Mouse (Mus musculus) heart, postnatal 14 days (tissue): ENCODE results near the gene Ndufs6. TPM values are rescaled to one million over a fixed set of nuclear protein-coding genes. Genes with fewer than 3 reads are reported as not detected.

Experiments
- DNase-seq, 2 experiments: peaks; one replicate each; pipeline ENCODE4 v3.0.0; 2021 to 2022
- intact Hi-C: fragments of 180-260 bp; cut with DNase I; formaldehyde crosslinking; loops from one replicate; pipeline ENCODE4 v1.15.1; 2025
- total RNA-seq, 2 experiments: library from RNA; stranded (reverse); gene quantifications; 2 replicates each; pipeline ENCODE4 v1.2.3; 2021

Ndufs6 gene
- total RNA-seq, 2 experiments from 2014 or later = 1,008 to 1,014 TPM

DNA sequence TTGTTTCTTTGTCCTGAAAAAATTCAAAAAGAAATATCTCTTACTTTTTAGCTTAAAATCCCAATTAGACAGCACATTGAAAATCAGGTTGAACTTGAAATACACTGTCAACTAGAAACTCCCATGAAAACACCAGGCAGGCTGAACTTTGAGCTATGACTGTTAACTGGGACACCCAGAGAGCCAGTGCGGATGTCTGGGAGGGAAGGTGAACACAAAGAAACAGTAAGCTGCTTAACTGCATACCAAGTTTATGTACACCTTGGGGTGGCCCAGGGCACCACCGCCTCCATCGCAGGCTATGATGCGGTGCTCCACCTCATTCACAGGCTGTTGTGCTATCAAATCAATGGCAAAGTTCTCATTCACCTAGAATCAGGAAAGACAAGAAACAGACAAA is 8.3 kb downstream of the Ndufs6 start:
- DNase-seq = no peak
- intact Hi-C loops = no loop called here

DNA sequence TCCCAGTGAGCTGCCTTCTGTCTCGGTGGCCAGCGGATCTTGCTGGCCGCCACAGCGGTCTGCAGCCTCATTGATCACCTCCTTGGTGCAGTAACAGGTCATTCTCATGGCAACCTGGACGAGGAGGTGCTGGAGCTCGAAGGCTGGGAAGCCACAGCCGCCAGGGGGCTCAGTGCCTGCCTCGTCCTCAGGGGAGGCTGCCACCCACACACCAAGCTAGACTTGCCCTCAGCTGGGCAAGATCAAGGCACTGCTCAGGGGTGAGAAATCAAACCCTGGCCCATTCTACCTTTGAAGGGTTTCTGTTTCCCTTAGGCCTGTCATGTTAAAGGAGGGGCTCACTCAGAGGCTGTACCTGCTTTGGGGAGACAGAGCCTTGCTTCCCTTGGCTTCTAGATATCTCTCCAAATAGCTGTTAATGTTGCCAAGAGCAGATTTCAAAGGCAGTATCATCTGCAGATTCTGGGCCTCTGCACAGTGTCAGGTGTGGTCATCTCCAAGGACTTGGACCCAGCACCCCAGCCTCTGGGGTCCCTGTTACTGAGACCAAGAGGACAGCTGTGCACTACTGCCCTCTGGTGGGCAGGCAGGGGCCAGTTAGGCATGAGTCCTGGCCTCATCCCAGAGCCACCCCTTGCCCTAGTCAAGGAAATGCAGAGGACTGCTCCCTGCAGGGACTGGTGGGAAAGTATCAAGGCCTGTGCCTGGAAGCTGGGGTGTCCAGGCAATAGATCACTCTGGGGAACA is 18.0 kb downstream of the Ndufs6 start:
- peak; percentile 65 to 78 for DNase-seq
- intact Hi-C loops = loop anchor here (5.0 kb wide), 1 partner anchor 42 kb away; no protein-coding TSS in a partner anchor

DNA sequence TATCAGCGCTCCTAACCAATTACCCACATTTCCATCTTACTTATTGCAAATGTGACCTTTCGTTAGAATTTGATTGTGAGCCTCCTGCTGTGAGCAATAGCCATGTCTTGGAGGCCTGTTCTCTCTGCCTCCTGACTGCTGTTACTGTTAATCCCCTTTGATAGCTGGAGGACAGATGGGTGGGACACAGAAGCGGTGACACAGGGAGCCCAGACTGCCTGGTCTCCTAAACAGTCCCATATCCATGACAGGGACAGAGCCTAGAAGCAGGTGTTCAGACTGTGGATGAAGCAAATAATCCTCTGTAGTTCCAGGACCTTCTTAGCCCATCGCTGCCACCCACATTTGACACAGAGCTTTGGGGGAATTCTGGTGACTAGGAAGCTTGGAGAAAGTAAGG is 21.9 kb downstream of the Ndufs6 start:
- intact Hi-C loops = loop anchor here (5.0 kb wide), 1 partner anchor 49 kb away; no protein-coding TSS in a partner anchor
- DNase-seq = no peak

DNA sequence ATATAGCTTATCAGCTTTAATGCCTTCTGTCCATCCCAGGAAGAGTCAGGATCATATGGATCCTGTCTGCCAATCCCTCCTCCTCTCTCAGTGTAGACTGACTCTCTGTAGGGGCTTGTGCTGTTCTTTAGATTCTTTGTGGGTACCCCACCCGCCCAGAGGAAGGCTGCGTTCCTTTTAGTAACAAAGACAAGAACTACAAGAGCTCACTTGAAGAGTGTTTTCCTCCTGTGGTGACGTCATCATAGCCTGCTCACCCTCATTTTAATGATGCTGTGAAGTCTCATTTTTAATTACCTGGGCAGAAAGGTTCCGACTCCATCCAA is 22.3 kb downstream of the Ndufs6 start:
- intact Hi-C loops = loop anchor here (5.0 kb wide), 1 partner anchor 49 kb away; no protein-coding TSS in a partner anchor
- no peak for DNase-seq

DNA sequence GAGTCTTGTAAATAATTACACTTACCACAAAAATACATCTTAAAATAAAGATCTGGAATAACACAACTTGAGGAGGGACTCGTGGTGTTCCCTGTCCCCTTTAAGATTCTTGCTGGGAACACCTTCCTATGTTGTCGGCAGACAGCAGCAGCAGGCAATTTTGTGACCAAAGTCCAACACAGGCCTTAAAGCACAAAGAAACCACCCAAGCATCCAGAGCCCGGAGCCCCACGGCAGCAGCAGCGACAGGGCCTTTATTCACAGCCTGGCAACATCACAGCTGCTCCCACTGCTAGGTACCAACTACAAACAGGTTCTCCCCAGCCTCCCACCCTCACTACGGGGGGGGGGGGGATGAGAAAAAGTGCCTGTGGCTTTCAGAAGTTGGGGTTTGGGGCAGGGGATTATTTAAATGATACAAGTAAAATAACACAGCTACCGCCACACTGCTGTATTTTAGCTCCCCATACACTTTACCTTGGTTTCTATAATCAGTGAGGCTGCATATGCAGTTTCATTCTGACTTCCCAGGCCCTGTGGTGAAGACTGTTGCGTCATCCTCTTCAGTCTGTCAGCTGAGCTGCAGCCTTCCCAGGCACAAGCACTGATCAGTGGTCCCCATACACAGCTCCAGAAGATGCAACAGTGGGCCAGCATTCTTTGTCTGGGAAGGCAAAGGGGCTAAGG is 22.8 kb downstream of the Ndufs6 start:
- intact Hi-C loops = loop anchor here (5.0 kb wide), 1 partner anchor 48 kb away; no protein-coding TSS in a partner anchor
- no peak for DNase-seq

DNA sequence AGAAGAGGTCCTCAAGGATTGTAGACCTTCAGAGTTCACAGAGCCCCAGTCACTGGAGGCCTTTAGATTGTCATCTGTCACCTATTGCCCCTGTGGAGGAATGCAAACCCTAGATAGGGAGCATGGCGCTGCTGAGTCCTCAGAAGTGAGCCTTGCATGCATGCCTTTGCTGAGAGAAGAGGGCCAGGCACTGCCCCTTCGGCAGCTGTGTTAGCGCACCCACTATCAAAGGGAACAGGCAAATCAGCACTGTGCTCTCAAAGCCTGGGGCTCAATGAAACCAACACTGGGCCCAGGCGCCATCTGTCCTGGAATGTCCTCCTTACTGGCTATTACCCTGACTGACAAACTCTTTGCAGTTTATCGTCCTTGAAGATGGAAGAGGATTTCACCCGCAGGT is 23.6 kb downstream of the Ndufs6 start:
- no peak for DNase-seq
- intact Hi-C loops = loop anchor here (5.0 kb wide), 1 partner anchor 47 kb away; no protein-coding TSS in a partner anchor

DNA sequence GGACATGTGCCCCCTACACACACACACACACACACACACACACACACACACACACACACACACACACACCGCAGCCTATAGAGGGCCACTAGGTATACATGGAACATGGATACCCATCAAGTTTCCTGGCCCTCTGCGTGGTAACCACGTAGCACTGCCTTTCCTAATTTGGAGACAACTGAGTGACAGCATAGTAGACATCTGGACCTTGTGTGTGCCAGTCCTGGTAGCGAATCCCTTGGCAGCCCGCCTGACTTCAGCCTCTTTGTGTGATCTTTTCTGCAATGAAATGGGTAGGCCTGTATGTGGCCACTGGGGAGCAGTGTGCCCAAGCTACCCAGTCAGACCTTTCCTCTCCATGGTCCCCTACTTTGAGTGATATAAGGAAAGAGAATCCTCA is 29.0 kb downstream of the Ndufs6 start:
- DNase-seq = no peak
- intact Hi-C loops = no loop called here

DNA sequence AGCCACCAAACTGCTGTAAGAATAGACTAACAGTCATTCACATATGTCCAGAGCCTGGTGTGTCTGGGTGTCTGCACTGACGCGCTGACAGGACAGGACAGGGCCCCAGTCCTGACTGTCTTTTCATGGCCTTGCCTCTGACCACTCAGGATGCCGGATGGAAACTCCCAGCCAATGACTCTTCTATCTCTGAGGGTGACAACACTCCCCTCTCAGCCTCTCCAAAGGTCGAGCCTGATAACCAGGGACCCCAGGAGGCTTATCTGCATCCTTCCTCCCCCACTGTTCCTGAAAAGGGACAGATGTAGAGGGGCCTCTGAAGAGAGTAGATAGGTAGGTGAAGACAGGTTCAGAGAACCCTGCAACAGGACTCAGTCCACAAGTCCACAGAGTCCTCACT is 29.6 kb downstream of the Ndufs6 start:
- intact Hi-C loops = no loop called here
- no peak for DNase-seq

DNA sequence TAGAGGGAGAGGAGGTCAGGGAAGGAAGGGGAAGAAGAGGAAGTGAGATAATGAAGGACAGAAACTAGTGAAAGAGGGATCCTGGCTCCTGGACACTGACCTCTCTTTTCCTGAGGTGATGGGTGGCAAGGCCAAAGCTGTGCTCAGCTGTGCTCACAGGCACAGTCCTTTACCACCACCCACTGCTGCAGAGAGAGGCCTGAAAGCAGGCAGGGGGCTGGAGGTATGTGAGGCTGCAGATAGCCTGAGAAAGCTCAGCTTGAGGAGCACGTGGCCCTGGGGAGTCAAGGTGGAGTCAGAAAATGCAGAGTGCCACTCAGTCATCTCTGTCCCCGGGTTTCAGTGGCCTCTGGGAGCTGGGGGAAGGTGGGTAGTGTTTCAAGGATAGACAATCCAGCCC is 37.2 kb downstream of the Ndufs6 start:
- intact Hi-C loops = no loop called here
- DNase-seq = no peak

DNA sequence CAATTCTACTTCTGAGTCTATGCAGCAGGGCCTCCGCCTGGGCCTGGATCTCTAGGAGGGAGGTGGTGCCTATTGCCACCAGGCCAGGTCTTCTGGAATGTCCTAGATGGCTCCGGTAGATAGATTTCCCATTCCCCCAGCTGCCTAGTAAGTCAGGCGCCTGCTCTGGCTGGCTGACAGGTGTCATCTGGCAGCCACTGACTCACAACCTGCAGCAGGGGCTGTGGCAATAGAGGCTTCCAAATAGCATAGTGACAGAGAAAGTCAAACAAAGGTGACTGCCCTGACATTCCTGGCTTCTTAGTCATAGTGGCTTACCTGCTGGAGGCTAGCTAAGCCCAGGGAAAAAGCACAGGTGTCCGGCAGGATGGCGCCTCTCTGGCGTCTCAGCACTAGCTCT is 38.1 kb downstream of the Ndufs6 start:
- intact Hi-C loops = no loop called here
- peak; percentile 38 to 60 for DNase-seq

DNA sequence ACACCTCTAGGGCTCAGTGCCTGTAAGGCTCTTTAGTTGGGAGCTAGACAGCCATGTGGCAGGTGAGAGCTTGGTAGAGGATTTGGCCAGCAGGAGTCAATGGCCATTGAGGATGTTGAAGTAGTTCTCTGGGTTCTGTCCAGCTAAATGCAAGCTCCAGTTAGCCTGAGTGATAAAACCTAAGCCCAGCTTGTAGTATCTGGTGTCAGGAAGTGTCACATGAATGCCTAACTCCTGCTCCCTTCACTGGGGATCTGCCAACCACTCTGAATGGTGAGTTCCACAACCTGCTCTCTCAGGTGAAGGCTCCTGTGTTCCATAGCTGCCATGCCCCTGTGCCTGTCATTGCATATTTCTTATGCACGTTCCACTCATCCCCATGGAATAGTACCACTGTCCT is 44.8 kb downstream of the Ndufs6 start:
- intact Hi-C loops = no loop called here
- DNase-seq = no peak

DNA sequence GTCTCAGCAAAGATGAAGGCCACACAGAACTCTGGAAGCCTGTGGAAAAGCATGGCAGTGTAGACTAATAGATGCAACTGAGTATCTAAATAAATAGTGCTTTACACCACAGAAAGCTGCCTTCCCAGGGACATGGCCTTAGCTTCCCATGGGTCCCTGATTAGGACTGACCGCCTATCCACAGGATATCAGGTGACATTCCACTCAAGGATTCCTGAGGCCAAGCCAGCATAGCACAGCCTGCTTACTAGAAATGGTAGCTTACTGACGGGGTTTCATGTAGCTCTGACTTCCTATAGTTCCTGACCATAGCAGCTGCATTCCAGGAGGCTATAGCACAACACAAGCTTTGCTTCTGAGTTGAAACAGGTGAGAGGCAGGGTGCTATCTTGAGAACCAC is 45.9 kb downstream of the Ndufs6 start:
- no peak for DNase-seq
- intact Hi-C loops = no loop called here

DNA sequence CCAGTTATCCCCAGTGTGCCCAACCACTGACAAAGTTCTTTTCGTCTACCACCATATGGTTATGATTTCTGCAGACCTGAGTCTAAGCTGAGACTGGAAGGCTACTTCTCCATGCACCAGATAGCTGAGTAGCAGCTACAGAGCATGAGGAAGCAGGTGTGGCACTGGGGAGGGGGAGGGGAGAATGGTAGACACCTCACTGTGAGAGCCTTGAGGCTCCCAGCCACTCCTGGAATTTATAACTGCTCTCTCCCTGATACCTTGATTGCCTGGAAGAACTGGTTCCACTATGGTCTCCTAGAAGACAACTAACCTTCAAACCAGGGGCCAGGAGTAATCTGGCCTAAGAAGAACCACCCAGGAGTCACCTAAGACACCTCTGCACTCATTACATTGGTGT is 49.1 kb downstream of the Ndufs6 start:
- intact Hi-C loops = no loop called here
- DNase-seq = no peak

DNA sequence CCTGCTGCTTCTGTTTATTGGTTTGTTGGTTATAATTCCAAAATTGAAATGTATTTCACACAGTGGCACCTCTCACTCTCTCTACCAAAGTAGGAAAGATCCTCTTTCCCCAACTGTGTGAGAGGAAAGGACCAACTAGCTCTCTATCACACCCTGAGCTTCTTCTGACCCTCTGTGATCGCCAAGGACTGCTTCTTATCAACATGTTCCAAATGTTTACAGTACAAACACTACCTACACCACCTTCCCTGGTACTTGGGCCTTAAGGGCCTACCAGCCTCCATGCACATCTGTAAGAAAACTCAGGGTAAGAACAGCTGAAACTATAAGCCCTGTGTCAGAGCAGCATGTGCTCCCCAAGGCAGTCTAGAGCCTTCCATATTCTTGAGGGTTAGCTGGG is 50.5 kb downstream of the Ndufs6 start:
- DNase-seq = no peak
- intact Hi-C loops = no loop called here

DNA sequence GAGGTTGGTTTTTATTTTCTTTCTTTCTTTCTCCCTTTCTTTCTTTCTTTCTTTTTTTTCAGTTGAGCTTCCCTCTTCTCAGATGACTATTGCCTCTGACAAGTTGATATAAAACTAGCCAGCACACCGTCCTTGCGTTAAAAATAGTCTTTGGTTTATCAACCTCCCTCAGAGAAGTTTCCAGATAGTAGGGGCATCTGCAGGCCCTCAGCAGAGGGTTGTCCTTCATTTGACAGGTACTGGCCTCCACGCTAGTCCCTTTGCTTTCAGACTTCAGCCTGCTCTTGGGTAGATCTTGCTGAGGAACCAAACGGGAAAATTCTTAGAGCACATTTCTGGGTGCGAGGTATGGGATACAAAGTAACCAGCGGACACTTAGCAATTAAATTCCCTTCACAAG is 51.0 kb downstream of the Ndufs6 start:
- intact Hi-C loops = no loop called here
- DNase-seq = no peak

DNA sequence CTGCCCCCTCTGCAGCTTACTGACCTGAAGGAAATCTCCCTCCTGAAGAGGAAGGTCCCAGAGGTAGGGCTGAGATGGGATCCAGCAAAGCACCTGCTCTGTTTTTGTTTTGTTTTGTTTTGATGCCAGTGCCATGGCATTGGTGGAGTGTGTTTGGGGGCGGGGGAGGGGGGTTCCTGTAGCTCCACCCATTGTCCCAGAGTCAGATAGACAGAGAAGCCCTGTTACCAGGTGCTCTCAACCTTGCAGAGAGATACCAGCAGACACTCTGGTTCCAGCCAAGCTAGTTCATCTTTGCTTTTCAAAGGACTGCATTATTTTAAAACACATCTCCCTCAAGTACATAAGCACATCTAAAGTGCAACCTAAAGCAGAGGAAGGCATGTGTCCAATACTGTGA is 54.8 kb downstream of the Ndufs6 start:
- DNase-seq = no peak
- intact Hi-C loops = no loop called here

DNA sequence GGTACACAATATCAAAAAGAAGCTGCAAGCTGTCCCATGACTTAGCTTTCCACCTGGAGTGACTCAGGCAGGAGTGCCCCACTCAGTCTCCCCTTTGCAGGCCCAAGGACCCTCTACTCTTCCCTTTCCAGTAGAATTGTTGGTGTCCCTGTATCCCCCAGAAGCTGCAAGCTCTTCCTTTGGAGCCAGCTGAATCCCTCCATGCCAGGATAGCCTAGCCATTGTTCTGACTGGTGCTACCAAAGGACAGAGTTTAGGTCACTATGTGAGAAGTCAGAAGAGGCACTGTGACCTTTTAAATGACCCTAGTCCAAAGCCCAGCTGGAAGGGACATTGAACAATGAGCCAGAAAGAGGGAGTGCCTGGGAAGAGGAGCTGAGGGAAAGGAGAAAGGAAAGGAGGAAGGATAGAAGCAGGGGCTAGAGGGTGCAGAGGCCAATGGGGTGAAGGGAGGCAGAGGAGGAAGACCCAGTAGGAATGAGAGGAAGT is 55.5 kb downstream of the Ndufs6 start:
- intact Hi-C loops = no loop called here

DNA sequence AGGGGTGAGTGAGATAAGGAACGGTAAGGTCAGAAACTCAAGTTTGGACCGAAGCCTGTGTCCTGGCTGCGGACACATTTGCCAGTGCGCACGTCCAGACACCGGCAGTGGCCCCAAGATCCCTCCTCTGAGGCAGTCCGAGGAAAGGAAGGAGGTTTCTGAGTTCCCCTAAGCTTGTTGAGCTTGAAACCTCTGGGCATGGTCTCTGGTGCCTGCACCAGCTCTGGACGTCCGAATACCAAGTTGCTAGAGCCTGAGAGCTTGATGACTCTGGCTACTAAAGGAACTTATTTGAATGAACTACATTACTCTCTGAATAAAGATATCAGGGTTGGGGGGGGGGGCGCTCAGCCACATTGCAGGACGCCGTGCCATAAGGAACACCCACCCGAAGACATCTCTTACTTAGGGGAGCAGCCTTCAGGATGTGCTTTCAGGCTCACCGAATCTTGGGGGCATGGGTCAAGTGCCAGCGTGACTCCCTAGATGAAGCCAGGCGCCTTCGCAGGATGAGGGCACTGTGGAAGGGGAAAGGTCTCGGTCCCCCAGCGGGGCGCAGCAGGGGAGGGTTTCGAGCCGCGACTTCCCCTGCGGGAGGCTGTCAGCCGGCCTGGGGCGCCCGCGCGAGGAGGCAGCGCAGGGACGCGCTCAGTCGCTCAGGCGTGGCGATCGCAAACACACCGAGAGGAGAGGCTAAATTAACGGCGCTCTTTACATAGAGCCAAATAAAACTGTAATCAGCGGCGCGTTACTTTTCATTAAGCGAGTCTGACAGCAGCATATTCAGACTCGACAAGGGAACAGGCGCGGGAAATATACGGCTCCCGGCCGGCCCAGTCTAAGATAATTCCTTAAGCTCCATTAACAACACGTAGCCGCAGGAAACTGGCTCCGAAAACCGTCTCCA is 56.8 kb downstream of the Ndufs6 start:
- intact Hi-C loops = no loop called here
- no peak for DNase-seq

More for the DNA sequence above, 55.5 kb downstream of the Ndufs6 start:
- no peak for DNase-seq

DNA sequence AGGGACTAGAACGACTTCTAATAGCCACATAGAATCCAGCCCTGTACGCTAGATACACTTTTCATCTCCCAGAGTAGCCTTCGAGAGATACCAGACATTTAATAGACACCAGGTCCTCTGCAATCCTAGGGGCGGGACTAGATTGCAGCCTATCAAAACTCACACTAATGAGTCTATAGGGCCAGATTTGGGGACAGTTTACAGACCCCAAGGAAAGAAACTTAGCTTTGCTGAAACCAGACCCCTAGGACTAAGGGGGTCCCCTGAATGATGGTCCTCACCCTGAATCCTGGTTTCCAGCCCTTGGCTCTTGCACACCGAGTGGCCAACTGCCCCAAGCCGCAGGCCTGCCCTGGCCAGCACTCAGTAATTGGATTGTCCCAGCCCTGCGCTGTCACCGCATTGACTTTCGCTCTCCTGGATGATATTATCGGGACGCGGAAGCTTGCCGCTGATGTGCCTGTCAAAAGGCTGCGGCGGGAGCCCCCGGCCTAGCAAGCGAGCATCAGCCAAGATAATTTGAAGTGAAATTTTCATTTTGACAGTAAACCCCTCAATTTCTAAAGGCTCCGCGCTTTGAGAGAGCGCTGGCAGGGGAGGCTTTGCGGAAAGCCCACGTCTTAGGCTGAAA is 57.8 kb downstream of the Ndufs6 start:
- intact Hi-C loops = no loop called here
- DNase-seq = peak in 1 of 2 experiments; percentile 30

DNA sequence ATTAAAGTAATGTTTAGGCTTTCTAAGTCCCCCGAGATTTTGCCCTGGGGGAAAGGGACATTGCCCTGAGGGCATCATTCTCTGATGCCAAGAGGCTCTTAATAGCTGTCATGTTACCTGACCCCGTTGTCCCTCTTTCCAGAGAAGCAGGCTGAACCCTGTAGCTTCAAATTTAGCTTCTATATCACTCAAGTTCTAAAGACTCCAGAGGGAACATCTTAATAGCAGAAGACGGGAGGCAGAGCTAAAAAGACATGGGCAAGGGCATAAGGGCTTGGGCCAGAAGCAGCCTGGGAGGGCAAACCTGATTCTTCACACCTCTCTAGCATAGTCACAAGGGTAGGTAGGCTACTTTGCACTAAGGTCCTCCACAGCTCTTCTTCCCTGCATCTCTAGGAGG is 58.5 kb downstream of the Ndufs6 start:
- intact Hi-C loops = loop anchor here (5.0 kb wide), 1 partner anchor 108 kb away; no protein-coding TSS in a partner anchor
- no peak for DNase-seq
